Mouse (Mus musculus): ENCODE data around the gene Hoxb7. TPM values are rescaled to one million over a fixed set of nuclear protein-coding genes. Genes with fewer than 3 reads are reported as not detected.

Gene Hoxb7
- not detected in 3 replicates for total RNA-seq (2017)

DNA sequence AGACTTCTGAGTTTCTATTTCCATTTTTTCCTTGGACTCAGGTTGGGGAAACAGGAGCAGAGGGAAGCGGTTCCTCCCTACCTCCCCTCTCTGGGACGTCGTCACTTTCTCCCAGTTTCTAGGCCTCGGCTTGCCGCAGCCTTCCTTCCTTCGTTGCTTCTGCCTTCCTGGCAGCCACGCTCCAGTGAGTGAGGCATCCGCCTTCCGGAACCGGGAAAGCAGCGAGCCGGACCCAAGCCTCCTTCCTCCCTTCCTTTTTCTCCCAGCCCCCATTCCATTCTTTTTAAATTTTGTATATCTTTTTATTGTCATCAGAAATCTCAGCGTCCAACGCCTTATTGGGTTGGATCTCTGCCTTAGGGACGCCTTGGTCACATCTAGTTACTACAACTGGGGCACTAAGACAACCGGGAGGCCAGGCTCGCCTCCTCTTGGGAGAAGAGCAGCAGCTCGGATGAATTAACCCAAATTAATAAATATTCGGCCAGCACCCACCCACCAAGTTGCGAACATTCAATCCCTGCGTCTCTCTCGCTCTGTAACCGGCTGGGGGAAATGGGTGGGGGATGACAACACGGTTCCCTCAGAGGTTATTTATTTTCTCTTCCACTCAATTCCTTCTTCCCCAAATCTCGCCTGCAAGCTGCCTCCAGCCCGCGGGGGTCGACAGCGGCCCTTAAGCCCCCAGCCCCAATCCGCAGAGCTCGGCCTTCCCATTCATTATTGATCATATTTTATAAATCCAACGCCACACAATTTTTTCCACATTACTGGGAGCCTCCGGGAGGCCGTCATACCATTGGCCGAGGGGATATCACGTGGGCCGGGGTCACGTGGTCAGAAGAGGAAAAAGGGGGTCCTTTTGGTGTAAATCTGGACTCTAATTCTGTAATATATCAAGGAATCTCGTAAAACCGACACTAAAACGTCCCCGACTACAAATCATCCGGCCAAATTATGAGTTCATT, at the start of gene Hoxb7:
Gene Hoxb7 (plus strand): TSS at position 853 of the 968 bp plus-strand sequence.
- ATAC-seq (replicated peaks; ENCODE audit: insufficient number of reproducible peaks, low FRiP score, low TSS enrichment, poor library complexity, severe bottlenecking) = no peak

DNA sequence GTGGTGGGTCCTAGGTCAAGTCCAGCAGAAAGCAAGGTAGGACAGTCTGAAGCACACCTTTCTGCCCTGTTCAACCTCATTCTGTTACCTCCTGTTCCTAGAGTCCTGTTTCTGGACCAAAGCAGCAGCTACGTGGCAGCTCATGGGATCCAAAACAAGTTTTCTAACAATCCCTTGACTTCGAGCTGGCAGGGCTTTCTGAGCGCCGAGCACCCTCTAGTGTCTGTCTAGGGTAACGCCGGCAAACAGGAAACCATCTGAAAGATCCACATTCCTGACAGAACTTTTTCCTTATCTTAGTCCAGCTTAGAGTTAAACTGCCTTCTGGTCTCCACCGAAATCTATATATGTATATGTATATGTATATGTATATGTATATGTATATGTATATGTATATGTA, 46.2 kb upstream of the Hoxb7 start:
- no peak for ATAC-seq (replicated peaks; ENCODE audit: insufficient number of reproducible peaks, low FRiP score, low TSS enrichment, poor library complexity, severe bottlenecking)

DNA sequence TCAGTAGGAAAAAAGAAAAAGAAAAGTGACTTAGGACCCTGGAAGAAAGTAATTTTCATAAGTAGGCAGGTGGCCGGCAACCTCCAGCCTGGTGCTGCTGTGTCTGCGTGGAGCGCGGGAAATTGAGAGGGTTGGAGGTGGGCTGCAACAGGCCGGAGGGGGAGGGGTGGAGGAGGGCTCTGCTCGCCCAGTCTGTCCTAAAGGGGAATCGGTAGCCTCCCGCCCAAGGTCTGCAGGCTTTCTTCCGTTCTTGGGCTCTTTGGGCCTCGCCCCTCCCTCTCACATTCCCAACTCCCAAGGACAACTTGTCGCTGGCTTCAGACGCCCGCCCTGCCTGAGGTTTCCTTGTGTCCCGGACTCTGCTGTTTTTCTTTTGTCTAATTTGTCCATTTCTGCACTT, 35.5 kb upstream of the Hoxb7 start:
- no peak for ATAC-seq (replicated peaks; ENCODE audit: insufficient number of reproducible peaks, low FRiP score, low TSS enrichment, poor library complexity, severe bottlenecking)

DNA sequence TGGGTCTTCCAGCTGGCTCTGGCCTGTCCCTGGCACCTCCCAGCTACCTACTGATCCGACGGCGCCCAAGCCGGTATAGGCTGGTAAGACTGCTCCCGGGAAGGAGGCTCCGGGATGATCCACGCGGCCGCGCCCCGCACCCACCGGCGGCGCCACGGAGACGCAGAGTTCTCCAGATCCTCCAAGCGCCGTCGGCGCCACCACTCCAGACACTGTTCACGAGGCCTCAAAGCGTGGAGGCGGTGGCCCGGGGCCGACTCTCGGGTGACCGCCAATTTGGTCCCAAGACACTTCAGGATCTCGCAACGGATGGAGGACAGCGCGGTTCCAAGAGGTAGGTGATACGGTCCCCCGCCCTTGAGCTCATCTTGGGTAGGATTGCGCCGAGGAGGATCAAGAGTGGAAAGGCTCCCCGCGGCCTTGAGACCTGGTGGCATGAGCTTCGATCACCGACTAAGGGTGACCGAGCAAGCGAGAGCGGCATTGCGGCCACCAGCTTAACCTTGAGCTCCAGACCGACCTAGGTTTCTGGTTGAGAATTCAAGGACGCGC, 34.9 kb upstream of the Hoxb7 start:
- ATAC-seq (replicated peaks; ENCODE audit: insufficient number of reproducible peaks, low FRiP score, low TSS enrichment, poor library complexity, severe bottlenecking) = no peak

DNA sequence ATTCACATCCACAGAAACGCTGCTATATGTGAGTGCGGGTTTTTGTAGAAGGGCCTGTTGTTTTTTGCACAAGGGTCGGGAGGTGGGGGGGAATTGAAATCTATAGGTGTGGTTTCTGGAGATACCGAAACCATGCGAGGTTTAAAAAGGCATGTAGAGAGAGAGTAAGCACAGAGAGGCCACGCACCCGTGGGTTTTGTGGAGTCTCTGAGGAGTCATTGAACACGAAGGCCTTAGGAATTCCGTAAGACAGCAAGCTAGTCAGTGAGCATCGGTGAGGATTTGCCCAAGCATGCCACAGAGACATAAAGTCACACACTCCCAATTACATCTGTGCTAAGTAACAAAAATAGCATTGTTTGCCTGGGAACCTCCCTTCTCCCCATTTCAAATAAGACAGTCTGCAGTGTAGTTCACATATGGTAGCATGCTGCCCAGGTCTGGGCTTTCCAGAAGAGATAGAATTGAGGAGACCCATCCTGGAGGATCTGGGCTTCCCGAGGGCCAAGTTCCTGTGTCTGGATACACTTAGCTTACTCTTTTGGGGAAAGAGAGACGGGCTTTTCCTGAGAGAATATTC, 33.8 kb upstream of the Hoxb7 start:
- no peak for ATAC-seq (replicated peaks; ENCODE audit: insufficient number of reproducible peaks, low FRiP score, low TSS enrichment, poor library complexity, severe bottlenecking)

DNA sequence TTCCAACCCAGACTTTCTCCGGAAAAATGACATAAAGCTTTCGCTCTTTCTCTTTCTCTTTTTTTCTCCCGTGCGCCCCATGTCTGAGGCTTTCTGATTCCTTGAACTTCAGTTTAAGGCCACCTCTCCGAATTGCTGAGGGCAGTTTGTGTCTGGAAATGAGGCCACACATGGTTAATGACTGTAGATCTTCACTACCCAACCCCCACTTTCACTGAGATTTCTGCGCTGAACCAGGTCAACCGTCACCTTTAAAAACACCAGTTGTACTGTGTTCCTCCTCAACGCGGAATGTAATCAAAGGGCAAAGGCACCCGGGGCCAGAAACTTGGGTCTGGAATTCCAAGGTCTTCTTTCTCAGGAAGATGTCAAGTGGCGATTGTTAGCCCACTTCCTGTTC, 32.2 kb upstream of the Hoxb7 start:
- no peak for ATAC-seq (replicated peaks; ENCODE audit: insufficient number of reproducible peaks, low FRiP score, low TSS enrichment, poor library complexity, severe bottlenecking)

DNA sequence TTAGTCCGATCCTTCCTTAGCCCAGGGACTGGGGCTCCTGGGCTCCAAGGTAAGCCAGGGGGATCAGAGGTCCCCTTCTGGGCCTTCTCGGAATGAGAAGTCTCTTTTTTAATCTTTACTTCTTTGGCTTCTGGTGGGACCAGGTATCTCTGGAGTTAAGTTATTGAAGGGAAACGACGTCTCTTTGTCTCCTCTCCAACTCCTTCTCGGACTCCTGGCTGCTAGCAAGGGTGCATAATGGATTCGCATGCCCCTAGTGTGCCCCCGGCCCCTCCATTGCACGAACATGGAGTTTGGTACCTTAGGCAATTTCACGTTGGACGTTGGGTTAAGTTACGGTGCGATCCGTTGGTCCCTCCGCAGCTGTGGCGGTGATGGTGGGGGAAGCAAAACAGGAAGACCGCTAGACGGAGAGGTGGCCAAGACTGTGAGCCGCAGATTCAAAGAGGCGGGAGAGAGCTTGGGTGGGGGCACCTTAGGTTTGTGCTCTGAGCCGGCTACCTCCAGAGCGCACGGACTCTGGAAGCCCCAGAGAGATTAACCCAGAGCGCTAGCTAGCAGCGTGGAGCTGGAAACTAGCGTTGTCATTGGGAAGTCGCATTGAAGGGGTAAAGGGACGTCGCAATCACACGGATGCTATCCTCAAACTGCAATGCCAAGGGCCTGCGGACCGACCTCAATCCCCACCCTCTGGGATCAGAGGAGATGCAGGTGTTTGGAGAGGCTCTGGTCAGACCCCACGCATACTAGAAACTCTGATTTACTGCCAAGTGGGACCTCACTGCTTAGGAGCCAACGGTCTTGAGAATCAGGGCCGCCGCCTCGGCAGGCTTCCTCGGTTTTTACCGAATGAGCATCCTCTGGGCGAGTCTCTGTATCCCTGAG, 31.1 kb upstream of the Hoxb7 start:
- no peak for ATAC-seq (replicated peaks; ENCODE audit: insufficient number of reproducible peaks, low FRiP score, low TSS enrichment, poor library complexity, severe bottlenecking)

DNA sequence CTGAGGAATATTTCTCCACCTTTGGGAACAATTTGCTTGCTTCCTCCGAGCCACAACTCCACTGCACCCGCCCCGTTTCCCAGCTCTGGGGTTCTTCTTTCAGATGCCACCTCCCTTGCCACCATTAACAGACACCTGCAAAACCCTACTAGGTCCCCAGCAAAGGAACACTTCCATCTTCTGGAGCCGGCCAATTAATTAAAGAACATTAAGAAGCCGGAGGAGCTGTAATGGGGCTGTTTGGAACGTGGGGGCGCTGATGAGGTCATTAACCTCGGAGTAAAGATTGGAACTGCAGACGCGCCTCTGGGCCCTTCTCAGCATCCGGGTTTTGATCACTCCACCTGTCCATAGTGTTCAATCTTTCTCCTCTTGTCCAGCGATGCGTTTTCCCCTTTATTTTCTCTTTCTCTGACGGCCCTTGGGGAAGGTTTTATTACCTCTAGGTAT, 30.4 kb upstream of the Hoxb7 start:
- ATAC-seq (replicated peaks; ENCODE audit: insufficient number of reproducible peaks, low FRiP score, low TSS enrichment, poor library complexity, severe bottlenecking) = no peak

DNA sequence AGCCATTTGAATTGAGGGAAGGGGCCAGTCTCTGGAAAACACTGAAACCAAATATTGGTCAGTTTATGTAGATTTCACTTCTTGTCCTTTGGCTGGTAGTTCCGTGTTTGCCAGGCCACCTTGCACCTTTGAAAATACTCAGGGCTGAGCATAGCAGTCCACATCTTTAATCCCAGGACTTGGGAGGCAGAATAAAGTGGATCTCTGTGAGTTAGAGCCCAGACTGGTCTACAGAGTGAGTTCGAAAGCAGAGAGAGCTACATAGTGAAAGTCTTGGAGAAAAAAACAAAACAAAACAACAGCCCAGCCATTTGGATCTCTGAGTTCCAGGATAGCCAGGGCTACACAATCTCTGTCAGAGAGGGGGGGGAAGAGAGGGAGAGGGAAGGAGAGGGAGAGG, 29.3 kb upstream of the Hoxb7 start:
- no peak for ATAC-seq (replicated peaks; ENCODE audit: insufficient number of reproducible peaks, low FRiP score, low TSS enrichment, poor library complexity, severe bottlenecking)

DNA sequence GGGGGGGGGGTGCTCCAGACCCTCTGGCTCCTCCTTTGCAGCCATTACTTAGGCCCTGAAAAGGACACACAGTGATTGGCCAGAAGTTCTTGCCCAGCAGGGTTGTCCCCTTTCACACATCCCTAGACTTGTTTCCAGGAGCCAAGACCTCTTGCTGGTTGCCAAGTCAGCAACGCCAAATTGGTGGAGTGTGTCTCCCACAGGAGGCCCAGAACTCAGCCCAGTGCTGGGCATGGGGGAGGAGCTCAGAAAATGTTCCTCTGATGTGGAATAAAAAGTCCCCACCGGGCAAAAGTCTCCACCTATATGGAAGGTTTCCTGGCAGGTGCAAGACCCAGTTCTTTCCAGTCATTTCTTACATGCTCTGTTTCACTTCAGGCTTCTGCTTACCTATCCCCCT, 27.4 kb upstream of the Hoxb7 start:
- no peak for ATAC-seq (replicated peaks; ENCODE audit: insufficient number of reproducible peaks, low FRiP score, low TSS enrichment, poor library complexity, severe bottlenecking)

DNA sequence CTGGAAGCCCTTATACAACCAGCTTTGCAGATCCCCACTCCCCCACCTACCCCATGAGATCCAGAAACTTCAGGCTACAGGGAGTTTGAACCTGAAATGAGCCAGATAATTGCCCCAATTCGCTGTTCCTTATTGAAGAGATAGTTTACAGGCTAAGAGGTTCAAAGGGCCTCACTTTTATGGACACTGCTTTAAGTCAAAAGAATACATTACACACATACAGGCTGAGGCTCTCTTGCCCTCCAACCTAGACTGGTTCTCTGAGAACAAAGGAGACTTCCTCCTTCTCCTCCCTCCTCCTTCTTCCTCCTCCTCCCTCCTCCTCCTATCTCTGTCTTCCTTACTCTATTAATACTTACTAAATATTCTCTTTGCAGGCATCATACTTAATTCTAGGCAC, 26.9 kb upstream of the Hoxb7 start:
- ATAC-seq (replicated peaks; ENCODE audit: insufficient number of reproducible peaks, low FRiP score, low TSS enrichment, poor library complexity, severe bottlenecking) = no peak

DNA sequence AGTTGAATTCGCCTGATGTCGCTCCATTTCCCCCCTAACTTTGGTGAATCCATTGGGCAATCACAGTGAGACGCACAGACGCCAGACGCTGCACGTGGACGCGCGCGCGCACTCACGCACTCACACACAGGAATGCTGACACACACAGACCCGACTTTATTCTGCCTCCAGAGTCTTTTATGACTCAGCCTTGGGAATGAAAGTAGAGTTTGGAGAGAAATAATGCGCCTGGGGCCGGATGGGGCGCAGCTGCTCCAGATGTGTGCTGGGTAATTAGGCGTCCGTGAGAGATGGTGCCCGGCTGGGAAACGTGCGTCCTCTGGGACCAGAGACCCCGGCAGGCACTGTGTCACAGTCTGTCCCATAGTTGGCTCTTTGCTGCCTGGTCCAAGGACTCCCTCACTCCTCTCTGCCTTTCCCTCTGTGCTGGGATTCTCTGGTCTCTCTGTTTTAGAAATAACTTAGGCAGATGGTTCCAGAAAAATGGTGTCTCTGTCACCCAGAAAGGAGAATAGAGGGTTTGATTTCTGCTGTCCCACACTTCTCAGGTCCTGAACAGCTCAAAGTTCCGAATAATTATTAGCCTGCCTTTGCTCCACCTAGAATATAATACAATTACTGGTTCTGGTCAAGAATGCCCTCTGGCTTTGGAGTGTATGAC, 26.0 kb upstream of the Hoxb7 start:
- ATAC-seq (replicated peaks; ENCODE audit: insufficient number of reproducible peaks, low FRiP score, low TSS enrichment, poor library complexity, severe bottlenecking) = no peak

DNA sequence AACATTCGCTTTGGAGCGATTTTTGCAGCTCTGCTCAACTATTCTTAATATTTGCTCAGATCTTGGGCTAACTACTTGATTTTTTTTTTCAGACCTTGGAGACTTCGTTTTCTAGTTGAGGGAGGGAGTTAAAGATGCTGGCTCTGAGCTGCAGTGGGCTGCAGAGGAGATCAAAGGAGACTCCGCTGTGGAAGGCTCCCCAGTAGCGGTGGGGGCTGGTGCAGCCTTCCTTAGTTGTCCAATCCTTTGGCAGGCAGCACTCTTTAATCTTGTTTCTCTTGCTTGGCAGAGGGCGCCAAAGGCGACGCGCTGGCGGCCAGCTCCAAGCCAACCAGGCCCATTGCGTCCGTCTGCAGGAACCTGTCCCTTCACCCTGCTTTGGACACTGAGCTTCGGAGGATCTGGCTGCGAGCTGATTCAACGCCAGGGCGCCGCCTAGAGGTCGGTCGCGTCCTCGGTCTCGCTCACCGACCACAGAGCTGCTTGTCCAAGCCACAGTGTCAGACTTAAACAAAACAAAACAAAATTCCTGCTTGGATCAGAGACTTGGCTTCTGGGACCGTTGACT, 25.0 kb upstream of the Hoxb7 start:
- ATAC-seq (replicated peaks; ENCODE audit: insufficient number of reproducible peaks, low FRiP score, low TSS enrichment, poor library complexity, severe bottlenecking) = no peak

DNA sequence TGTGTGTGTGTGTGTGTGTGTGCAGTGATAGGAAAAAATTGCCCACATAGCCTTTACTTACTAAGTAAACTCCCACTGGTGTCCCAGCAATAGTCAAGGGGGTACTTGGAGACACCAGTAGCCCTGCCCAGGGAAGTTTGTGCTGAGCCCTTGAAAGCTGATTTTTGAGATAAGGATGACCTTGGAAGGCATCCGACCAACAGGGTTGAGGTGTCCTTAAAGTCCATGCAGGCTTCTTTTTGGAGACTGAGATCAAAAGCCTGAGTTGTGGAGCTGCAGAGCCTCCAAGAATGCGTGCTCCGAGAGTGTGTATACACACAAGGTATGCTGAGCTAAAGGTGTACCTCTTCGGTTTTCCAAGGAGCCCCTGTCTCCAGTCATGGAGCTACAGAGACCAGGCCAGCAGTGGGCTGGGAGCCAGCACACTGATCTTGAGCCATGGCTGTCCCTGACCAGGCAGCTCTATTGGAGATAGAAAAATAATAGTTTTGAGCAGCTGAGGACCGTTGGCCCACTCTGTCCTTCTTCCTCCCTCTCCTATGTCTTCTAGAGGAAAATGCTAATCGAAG, 24.1 kb upstream of the Hoxb7 start:
- no peak for ATAC-seq (replicated peaks; ENCODE audit: insufficient number of reproducible peaks, low FRiP score, low TSS enrichment, poor library complexity, severe bottlenecking)

DNA sequence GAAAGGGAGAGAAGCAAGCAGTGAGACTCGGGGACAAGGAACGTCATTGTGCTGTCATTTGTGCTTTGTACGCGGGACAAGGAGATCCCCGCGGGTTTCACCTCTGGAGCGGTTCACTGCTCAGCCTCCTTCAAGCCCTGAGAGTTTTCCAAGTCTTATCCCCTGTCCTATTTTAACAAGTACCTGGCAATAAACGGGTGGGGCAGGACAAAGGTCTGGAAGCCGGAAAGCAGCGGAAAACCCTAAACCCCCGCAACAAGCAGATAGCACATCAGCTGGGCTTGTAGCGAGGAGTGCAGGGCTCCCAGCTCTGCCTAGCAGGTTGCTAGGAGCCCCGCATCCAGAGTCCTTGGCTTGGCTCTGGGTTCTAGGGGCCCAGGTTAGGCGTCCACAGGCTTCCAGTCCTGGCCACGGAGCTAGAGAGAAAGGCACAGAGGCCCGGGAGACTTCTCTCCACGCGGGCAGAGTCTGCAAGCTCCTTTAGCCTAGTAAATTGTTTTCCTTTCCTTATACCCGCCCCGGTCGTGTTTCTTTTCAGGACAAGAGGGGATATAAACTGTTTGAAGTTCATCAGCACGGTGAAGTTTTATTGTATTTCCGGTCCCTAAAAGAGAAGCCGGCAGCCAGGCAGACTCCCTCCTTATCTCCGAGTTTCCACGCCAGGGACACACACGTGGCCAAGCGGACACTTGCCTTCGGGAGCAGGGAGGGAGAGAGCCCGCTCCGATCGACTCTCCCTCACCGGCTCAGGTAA, 22.6 kb upstream of the Hoxb7 start:
- no peak for ATAC-seq (replicated peaks; ENCODE audit: insufficient number of reproducible peaks, low FRiP score, low TSS enrichment, poor library complexity, severe bottlenecking)

DNA sequence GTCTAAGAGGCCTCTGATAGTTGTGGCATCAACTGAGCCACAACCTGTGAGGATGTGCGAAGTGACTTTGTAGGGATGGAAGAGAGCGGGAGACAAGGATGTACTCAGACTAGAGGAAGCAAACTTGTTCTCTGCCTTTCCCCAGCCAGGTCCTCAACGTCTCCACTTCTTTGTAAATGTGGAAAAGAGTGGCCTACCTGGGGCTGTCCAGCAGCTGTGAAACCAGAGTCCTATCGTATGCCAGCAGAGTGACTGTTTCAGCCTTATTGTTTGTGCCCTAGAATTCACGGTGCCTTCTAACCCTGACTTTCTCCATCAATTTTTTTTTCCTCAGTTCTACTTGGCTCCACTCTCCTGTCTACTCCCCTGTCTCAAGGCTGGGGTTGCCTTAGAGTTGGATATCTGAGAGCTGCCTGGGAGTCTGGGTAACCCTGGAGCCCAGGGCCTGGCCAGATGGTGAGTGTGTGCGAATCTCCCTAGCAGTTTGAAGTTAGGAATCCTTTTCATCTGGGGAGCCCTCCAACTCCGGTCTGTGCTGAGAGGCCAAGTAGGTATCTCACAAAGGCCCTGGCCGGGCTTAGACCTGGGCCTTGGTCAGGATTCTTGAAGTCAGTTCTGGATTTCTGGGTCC, 21.9 kb upstream of the Hoxb7 start:
- ATAC-seq (replicated peaks; ENCODE audit: insufficient number of reproducible peaks, low FRiP score, low TSS enrichment, poor library complexity, severe bottlenecking) = no peak

DNA sequence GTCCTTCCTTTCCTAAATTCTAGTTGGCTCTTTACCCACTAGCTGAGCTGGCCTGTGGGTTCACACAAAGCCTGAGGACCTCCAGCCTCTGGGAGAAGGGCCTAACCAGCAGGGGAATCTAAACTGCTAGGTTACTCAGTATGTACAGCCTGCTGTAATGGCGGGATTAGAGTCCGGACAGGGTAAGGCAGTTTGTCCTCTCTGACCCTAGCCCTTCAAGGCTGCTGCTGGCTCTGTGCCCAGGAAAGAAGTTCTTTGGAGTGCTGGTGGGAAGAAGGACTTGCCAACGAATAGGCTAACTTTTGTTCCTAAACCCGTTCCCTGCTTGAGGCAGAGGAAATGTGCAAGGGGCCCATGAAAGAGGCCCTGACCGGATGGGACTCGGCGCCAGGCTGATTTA, 20.5 kb upstream of the Hoxb7 start:
- ATAC-seq (replicated peaks; ENCODE audit: insufficient number of reproducible peaks, low FRiP score, low TSS enrichment, poor library complexity, severe bottlenecking) = no peak

All from monocyte, adult 5-6 weeks (primary cell).